Mouse (Mus musculus): Measurements from ENCODE around the gene Minpp1. TPM values are rescaled to one million over a fixed set of nuclear protein-coding genes. Genes with fewer than 3 reads are reported as not detected.

The Minpp1 gene
- polyA plus RNA-seq, 1 experiment from 2014 or later = 83.9 TPM

Other genes with a start within 250 kb of the Minpp1 start
- gene Sgms1, start 96.1 kb upstream of the Minpp1 start, polyA plus RNA-seq (2014; fragmentation: Nextera tagmentation; extraction: Ambion mirVana) = 13.5 and 14.9 TPM in 2 replicates
- 97.3 and 98.3 TPM in 2 replicates for gene Rpl9-ps6, start 19.2 kb upstream of the Minpp1 start, polyA plus RNA-seq (2014; fragmentation: Nextera tagmentation; extraction: Ambion mirVana)
- 10.0 and 12.2 TPM in 2 replicates for gene Papss2, start 110.0 kb downstream of the Minpp1 start, polyA plus RNA-seq (2014; fragmentation: Nextera tagmentation; extraction: Ambion mirVana)